Mouse (Mus musculus) lung, adult 2 months (tissue): ENCODE measurements around the gene Gm18336.

Source experiments
- CTCF ChIP-seq: fragments of 200-500 bp; IDR thresholded peaks from 2 replicates; pipeline ENCODE4 v1.5.1; 2011; ENCODE audit warnings: mild to moderate bottlenecking, low read length, control low read depth; ENCODE audit not compliant: insufficient read depth
- POLR2A ChIP-seq: fragments of 200-500 bp; IDR thresholded peaks from 2 replicates; pipeline ENCODE4 v1.6.1; 2011; ENCODE audit warnings: low read depth, mild to moderate bottlenecking, control low read depth, low read length, borderline replicate concordance; ENCODE audit errors: extremely low read depth

- TF ChIP-seq CTCF (no peak), POLR2A (no peak)
Measured at GRCm38 (mm10) chrX:73435252-73435651, 36.7 kb upstream of the Gm18336 start, which contains the start of gene Trex2.
